Mouse (Mus musculus): ENCODE data around the gene Palld.

DNA sequence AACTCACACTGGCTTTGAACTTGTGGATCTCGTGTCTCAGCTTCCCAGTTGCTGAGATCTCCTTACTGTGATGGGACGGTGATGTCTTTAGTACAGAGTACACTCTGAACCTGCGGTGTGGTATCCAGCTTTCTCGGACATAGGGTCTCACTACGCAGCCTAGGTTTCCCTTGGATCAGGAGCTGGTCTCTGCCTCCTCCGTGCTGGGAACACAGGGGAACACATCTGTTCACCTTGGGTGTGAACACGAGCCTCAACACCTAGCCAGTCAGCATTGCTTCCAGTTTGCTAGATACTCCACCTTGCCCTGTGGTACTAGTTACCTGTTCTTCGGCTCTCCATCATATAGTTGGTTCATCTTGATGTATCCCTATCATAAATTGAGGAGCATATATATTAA, 413.9 kb downstream of the Palld start:
- TF ChIP-seq CTCF (conservative IDR thresholded peaks at IDR 0.05 in 1 of 2, IDR thresholded peaks at IDR 0.05 in 1 of 2; ENCODE audit: low read depth in 2 of 2, low read length in 2 of 2) (no peak), ZC3H11A (IDR thresholded peaks at IDR 0.05; ENCODE audit: low read depth, low read length) (no peak), RCOR1 (conservative IDR thresholded peaks at IDR 0.05; ENCODE audit: low read depth, low read length) (no peak), GABPA (IDR thresholded peaks at IDR 0.05; ENCODE audit: insufficient replicate concordance, low read depth, low read length) (no peak), MEF2A (IDR thresholded peaks at IDR 0.05; ENCODE audit: borderline replicate concordance, low read depth, low read length) (no peak), RAD21 (IDR thresholded peaks at IDR 0.05; ENCODE audit: low read depth, low read length) (no peak), E2F4 (IDR thresholded peaks at IDR 0.05; ENCODE audit: insufficient replicate concordance, low read depth, low read length) (no peak), HCFC1 (IDR thresholded peaks at IDR 0.05; ENCODE audit: low read depth, low read length) (no peak)
